Mouse (Mus musculus): ENCODE measurements around the gene Galnt4.

GRCm38 (mm10) chr10:99113533-99113932 is 5.6 kb downstream of the Galnt4 start:
- TF ChIP-seq CTCF (IDR thresholded peaks at IDR 0.05; ENCODE audit: control insufficient read depth, insufficient read depth, low read length) = no peak
- TF ChIP-seq POLR2A (IDR thresholded peaks at IDR 0.05; ENCODE audit: borderline replicate concordance, control insufficient read depth, low read depth, low read length) = no peak

Measured in bone marrow, adult 2 months (tissue).